Mouse (Mus musculus): ENCODE data around the gene Tmem129. TPM values are rescaled to one million over a fixed set of nuclear protein-coding genes. Genes with fewer than 3 reads are reported as not detected.
A peak's percentile ranks its signal among the peaks of the same experiment; 100 is the strongest.

Gene Tmem129
- total RNA-seq, 2 experiments from 2014 or later: 20.2 to 21.8 TPM

GRCm38 (mm10) chr5:33688278-33689220 lies 30.3 kb upstream of the Tmem129 start:
- DNase-seq (ENCODE audit: low spot score in 2 of 2): no peak

- DNase-seq (ENCODE audit: low spot score in 2 of 2): no peak
These were observed 28.9 kb upstream of the Tmem129 start for GRCm38 (mm10) chr5:33687142-33687541.

- DNase-seq (ENCODE audit: low spot score in 2 of 2): no peak
These were observed 26.7 kb upstream of the Tmem129 start for GRCm38 (mm10) chr5:33684932-33685331.

- DNase-seq (ENCODE audit: low spot score in 2 of 2): no peak
These were observed 25.9 kb upstream of the Tmem129 start for GRCm38 (mm10) chr5:33683897-33684652.

GRCm38 (mm10) chr5:33682963-33683362 lies 24.7 kb upstream of the Tmem129 start:
- DNase-seq (ENCODE audit: low spot score in 2 of 2): no peak

GRCm38 (mm10) chr5:33681611-33682388 lies 23.6 kb upstream of the Tmem129 start:
- no peak for DNase-seq (ENCODE audit: low spot score in 2 of 2)

GRCm38 (mm10) chr5:33681044-33681443 lies 22.8 kb upstream of the Tmem129 start:
- DNase-seq (ENCODE audit: low spot score in 2 of 2): no peak

GRCm38 (mm10) chr5:33678244-33678643 lies 20.0 kb upstream of the Tmem129 start:
- no peak for DNase-seq (ENCODE audit: low spot score in 2 of 2)

- no peak for DNase-seq (ENCODE audit: low spot score in 2 of 2)
These were observed 17.7 kb upstream of the Tmem129 start for GRCm38 (mm10) chr5:33675964-33676363.

GRCm38 (mm10) chr5:33674439-33674838 lies 16.2 kb upstream of the Tmem129 start:
- no peak for DNase-seq (ENCODE audit: low spot score in 2 of 2)

GRCm38 (mm10) chr5:33671659-33672058 lies 13.4 kb upstream of the Tmem129 start:
- DNase-seq (ENCODE audit: low spot score in 2 of 2): no peak

- DNase-seq (ENCODE audit: low spot score in 2 of 2): no peak
These were observed 10.0 kb upstream of the Tmem129 start for GRCm38 (mm10) chr5:33668223-33668622.

GRCm38 (mm10) chr5:33658664-33659050 lies 441 bp upstream of the Tmem129 start:
- DNase-seq (ENCODE audit: low spot score in 2 of 2): no peak

GRCm38 (mm10) chr5:33657251-33657786 lies 897 bp downstream of the Tmem129 start:
- DNase-seq (ENCODE audit: low spot score in 2 of 2): no peak

- DNase-seq (ENCODE audit: low spot score in 2 of 2): no peak
These were observed 1.5 kb downstream of the Tmem129 start for GRCm38 (mm10) chr5:33656739-33657138.

- no peak for DNase-seq (ENCODE audit: low spot score in 2 of 2)
These were observed 2.9 kb downstream of the Tmem129 start for GRCm38 (mm10) chr5:33655251-33655840.

GRCm38 (mm10) chr5:33654424-33654823 lies 3.8 kb downstream of the Tmem129 start:
- no peak for DNase-seq (ENCODE audit: low spot score in 2 of 2)

- DNase-seq (ENCODE audit: low spot score in 2 of 2): no peak
These were observed 5.4 kb downstream of the Tmem129 start for GRCm38 (mm10) chr5:33652783-33653173.

- DNase-seq (ENCODE audit: low spot score in 2 of 2): peak; percentile 85 to 93
These were observed 6.1 kb downstream of the Tmem129 start, which contains the start of gene Slbp for GRCm38 (mm10) chr5:33651921-33652782. Gene Slbp (minus strand): TSS chr5:33652574.

- no peak for DNase-seq (ENCODE audit: low spot score in 2 of 2)
These were observed 6.7 kb downstream of the Tmem129 start for GRCm38 (mm10) chr5:33651541-33651920.
